In genomic region chr4:43498983-43499382, GRCm38 (mm10) we compare ENCODE assay signal across 8 mouse cellular contexts. TPM values are rescaled to one million over a fixed set of nuclear protein-coding genes. Genes with fewer than 3 reads are reported as not detected.
A peak's percentile ranks its signal among the peaks of the same experiment; 100 is the strongest.
DNase-seq lines count a peak whose midpoint lies in the region; ATAC-seq lines count a peak whose summit lies in the region.

No protein-coding gene starts in this region.

- DNase-seq in cerebellum, adult 9-11 months, result peak; percentile 57
- DNase-seq in cerebellum, postnatal 36 days, result no peak
- peak; percentile 26 for DNase-seq in CD4-positive helper T cell, adult 2 months (ENCODE audit: low read depth, low spot score)
- peak; percentile 47 for DNase-seq in midbrain, embryonic 14.5 days
- DNase-seq in gastrocnemius, adult 18-20 months (ENCODE audit: low spot score), result no peak
- DNase-seq in urinary bladder, postnatal 10 days (ENCODE audit: low spot score), result no peak

- peak overlapping the region; percentile 75 for H3K4me3 ChIP-seq in kidney, embryonic 16.5 days (ENCODE audit: low read length)
- H3K4me3 ChIP-seq in midbrain, embryonic 14.5 days (replicated peaks; ENCODE audit: low read depth, low read length), result peak overlapping the region; percentile 46

- peak overlapping the region; percentile 79 for H3K9ac ChIP-seq in kidney, embryonic 16.5 days (replicated peaks; ENCODE audit: low read length)
- peak overlapping the region; percentile 48; the same call in 1 of the 2 replicates for H3K9ac ChIP-seq in midbrain, embryonic 14.5 days (replicated peaks; ENCODE audit: low read length)

- ATAC-seq in erythroblast, adult 5-6 weeks (replicated peaks; ENCODE audit: low FRiP score, poor library complexity, severe bottlenecking), result peak; percentile 63
- ATAC-seq in kidney, embryonic 16.5 days (ENCODE audit: low FRiP score, low TSS enrichment), result no peak; the same call in 1 of the 2 replicates
- no peak for ATAC-seq in midbrain, embryonic 14.5 days (ENCODE audit: low FRiP score, low TSS enrichment)

- H3K27ac ChIP-seq in kidney, embryonic 16.5 days (ENCODE audit: low read length), result peak overlapping the region; percentile 75
- no peak overlapping the region for H3K27ac ChIP-seq in midbrain, embryonic 14.5 days (replicated peaks; ENCODE audit: low read depth, low read length)

- H3K4me2 ChIP-seq in kidney, embryonic 16.5 days (replicated peaks; ENCODE audit: low read depth, low read length), result peak overlapping the region; percentile 83
- H3K4me2 ChIP-seq in midbrain, embryonic 14.5 days (ENCODE audit: low read length), result peak overlapping the region; percentile 86

- H3K4me1 ChIP-seq in kidney, embryonic 16.5 days (ENCODE audit: insufficient read depth, low read length), result peaks cover 33% of the 10 kb centered on the region
- H3K4me1 ChIP-seq in midbrain, embryonic 14.5 days (ENCODE audit: control insufficient read depth, insufficient read depth, low read length), result peaks cover 16% of the 10 kb centered on the region

- H3K36me3 ChIP-seq in kidney, embryonic 16.5 days (ENCODE audit: insufficient read depth, low read length), result peaks cover 10% of the 10 kb centered on the region
- no peaks in the 10 kb centered on the region for H3K36me3 ChIP-seq in midbrain, embryonic 14.5 days (ENCODE audit: control insufficient read depth, insufficient read depth, low read length)

- no peaks in the 10 kb centered on the region for H3K27me3 ChIP-seq in kidney, embryonic 16.5 days (ENCODE audit: insufficient read depth, low read length)
- no peaks in the 10 kb centered on the region for H3K27me3 ChIP-seq in midbrain, embryonic 14.5 days (ENCODE audit: control insufficient read depth, insufficient read depth, low read length)

- WGBS in kidney, embryonic 16.5 days, result 14% methylated on average over 8 of the region's 8 CpGs
- 11% methylated on average over 8 of the region's 8 CpGs for WGBS in midbrain, embryonic 14.5 days

- no peaks in the 10 kb centered on the region for H3K9me3 ChIP-seq in kidney, embryonic 16.5 days (ENCODE audit: low read length)
- H3K9me3 ChIP-seq in midbrain, embryonic 14.5 days (ENCODE audit: control insufficient read depth, low read length), result no peaks in the 10 kb centered on the region

RNA-seq across cellular contexts. Expression of gene Arhgef39, which starts 0.5 kb away (rescaled TPM):
- 22.4 and 40.9 TPM in 2 replicates for total RNA-seq in erythroblast, adult 5-6 weeks (2015; ENCODE audit: low replicate concordance)
- 18.0 and 29.2 TPM in 2 replicates for total RNA-seq in erythroblast, adult 5-6 weeks (2017; ENCODE audit: low replicate concordance)
- polyA plus RNA-seq in kidney, embryonic 16.5 days (2015; fragmentation: Nextera tagmentation; extraction: Ambion mirVana), result 45.3 and 47.7 TPM in 2 replicates
- 5.0 and 6.0 TPM in 2 replicates for polyA plus RNA-seq in midbrain, embryonic 14.5 days (2014; fragmentation: Nextera tagmentation; extraction: Ambion mirVana)
- total RNA-seq in gastrocnemius, adult 18-20 months (2021), result not detected

RNA-seq across cellular contexts. Expression of gene Ccdc107, which starts 6.3 kb away (rescaled TPM):
- total RNA-seq in erythroblast, adult 5-6 weeks (2015; ENCODE audit: low replicate concordance), result 4.6 and 17.1 TPM in 2 replicates
- 5.2 and 36.1 TPM in 2 replicates for total RNA-seq in erythroblast, adult 5-6 weeks (2017; ENCODE audit: low replicate concordance)
- polyA plus RNA-seq in kidney, embryonic 16.5 days (2015; fragmentation: Nextera tagmentation; extraction: Ambion mirVana), result 73.5 and 89.4 TPM in 2 replicates
- 68.1 and 80.6 TPM in 2 replicates for polyA plus RNA-seq in midbrain, embryonic 14.5 days (2014; fragmentation: Nextera tagmentation; extraction: Ambion mirVana)
- 10 to 100 TPM; 21.9 to 26.8 TPM for total RNA-seq in gastrocnemius, adult 18-20 months (2021)

RNA-seq across cellular contexts. Expression of gene Car9, which starts 7.8 kb away (rescaled TPM):
- total RNA-seq in erythroblast, adult 5-6 weeks (2015; ENCODE audit: low replicate concordance), result 0.63 TPM in 1 of 2 replicates, not detected in the other
- 0.56 and 0.77 TPM in 2 replicates for total RNA-seq in erythroblast, adult 5-6 weeks (2017; ENCODE audit: low replicate concordance)
- 1.5 and 2.7 TPM in 2 replicates for polyA plus RNA-seq in kidney, embryonic 16.5 days (2015; fragmentation: Nextera tagmentation; extraction: Ambion mirVana)
- 0.30 TPM in 1 of 2 replicates, not detected in the other for polyA plus RNA-seq in midbrain, embryonic 14.5 days (2014; fragmentation: Nextera tagmentation; extraction: Ambion mirVana)
- total RNA-seq in gastrocnemius, adult 18-20 months (2021), result 1 to 10 TPM; 1.4 to 2.6 TPM

RNA-seq across cellular contexts. Expression of gene Sit1, which starts 15.4 kb away (rescaled TPM):
- not detected in 2 replicates for total RNA-seq in erythroblast, adult 5-6 weeks (2015; ENCODE audit: low replicate concordance)
- total RNA-seq in erythroblast, adult 5-6 weeks (2017; ENCODE audit: low replicate concordance), result not detected in 2 replicates
- not detected in 2 replicates for polyA plus RNA-seq in kidney, embryonic 16.5 days (2015; fragmentation: Nextera tagmentation; extraction: Ambion mirVana)
- not detected in 2 replicates for polyA plus RNA-seq in midbrain, embryonic 14.5 days (2014; fragmentation: Nextera tagmentation; extraction: Ambion mirVana)
- not detected for total RNA-seq in gastrocnemius, adult 18-20 months (2021)

RNA-seq across cellular contexts. Expression of gene Tpm2, which starts 24.6 kb away (rescaled TPM):
- total RNA-seq in erythroblast, adult 5-6 weeks (2015; ENCODE audit: low replicate concordance), result not detected in 2 replicates
- 3.3 and 4.9 TPM in 2 replicates for total RNA-seq in erythroblast, adult 5-6 weeks (2017; ENCODE audit: low replicate concordance)
- 233 and 312 TPM in 2 replicates for polyA plus RNA-seq in kidney, embryonic 16.5 days (2015; fragmentation: Nextera tagmentation; extraction: Ambion mirVana)
- 3.6 and 10.8 TPM in 2 replicates for polyA plus RNA-seq in midbrain, embryonic 14.5 days (2014; fragmentation: Nextera tagmentation; extraction: Ambion mirVana)
- total RNA-seq in gastrocnemius, adult 18-20 months (2021), result 1,000 to 10,000 TPM; 6,886 to 8,782 TPM

Comparison
In these comparisons a context has a peak if more than half of its experiments do, and no peak if none do; other contexts are left out.
1. DNase-seq: peak in cerebellum, adult 9-11 months (single experiment), CD4-positive helper T cell, adult 2 months (single experiment) and midbrain, embryonic 14.5 days (single experiment); none in cerebellum, postnatal 36 days (0 of 2), gastrocnemius, adult 18-20 months (single experiment) and urinary bladder, postnatal 10 days (single experiment).
2. RNA of gene Arhgef39, which starts 0.5 kb away (total RNA-seq): 18.0 to 40.9 TPM in erythroblast, adult 5-6 weeks; not detected in gastrocnemius, adult 18-20 months; every median in the first group is over 10 times any median in the second.